Mouse (Mus musculus): Measurements from ENCODE around the gene Arg1. TPM values are rescaled to one million over a fixed set of nuclear protein-coding genes. Genes with fewer than 3 reads are reported as not detected.
A peak's percentile ranks its signal among the peaks of the same experiment; 100 is the strongest.

The Arg1 gene
- polyA plus RNA-seq, 1 experiment from 2014 or later: 8.4 TPM

GRCm38 (mm10) chr10:24950223-24950622, 22.9 kb upstream of the Arg1 start:
- ATAC-seq (no peak), DNase-seq (ENCODE audit: low spot score) (peak; percentile 43)
- Histone ChIP-seq H3K36me3 (ENCODE audit: insufficient read depth, low read length) (no peaks in the 10 kb centered on the region), H3K27ac (ENCODE audit: low read length) (no peak overlapping the region), H3K4me1 (ENCODE audit: insufficient read depth, low read depth, low read length) (no peaks in the 10 kb centered on the region), H3K27me3 (replicated peaks; ENCODE audit: insufficient read depth, low read length) (no peaks in the 10 kb centered on the region), H3K9ac (replicated peaks; ENCODE audit: low read depth) (no peak overlapping the region), H3K4me2 (replicated peaks; ENCODE audit: low read depth, low read length) (no peak overlapping the region), H3K4me3 (ENCODE audit: low read depth, low read length) (no peak overlapping the region), H3K9me3 (ENCODE audit: low read length) (no peaks in the 10 kb centered on the region)
- TF ChIP-seq EP300 (IDR thresholded peaks at IDR 0.05) (no peak), CTCF (IDR thresholded peaks at IDR 0.05) (no peak)
- WGBS: 58% methylated on average over 4 of the region's 4 CpGs

GRCm38 (mm10) chr10:24948278-24948677, 21.0 kb upstream of the Arg1 start:
- DNase-seq (ENCODE audit: low spot score) (peak; percentile 90), ATAC-seq (peak; percentile 93)
- Histone ChIP-seq H3K4me2 (replicated peaks; ENCODE audit: low read depth, low read length) (no peak overlapping the region), H3K27me3 (replicated peaks; ENCODE audit: insufficient read depth, low read length) (no peaks in the 10 kb centered on the region), H3K4me3 (ENCODE audit: low read depth, low read length) (no peak overlapping the region), H3K27ac (ENCODE audit: low read length) (peak overlapping the region; percentile 47), H3K36me3 (ENCODE audit: insufficient read depth, low read length) (no peaks in the 10 kb centered on the region), H3K9ac (replicated peaks; ENCODE audit: low read depth) (no peak overlapping the region), H3K9me3 (ENCODE audit: low read length) (no peaks in the 10 kb centered on the region), H3K4me1 (ENCODE audit: insufficient read depth, low read depth, low read length) (no peaks in the 10 kb centered on the region)
- WGBS: 32% methylated on average over 8 of the region's 8 CpGs
- peak; percentile 69 for TF ChIP-seq EP300 (IDR thresholded peaks at IDR 0.05)
- no peak for TF ChIP-seq CTCF (IDR thresholded peaks at IDR 0.05)

DNA sequence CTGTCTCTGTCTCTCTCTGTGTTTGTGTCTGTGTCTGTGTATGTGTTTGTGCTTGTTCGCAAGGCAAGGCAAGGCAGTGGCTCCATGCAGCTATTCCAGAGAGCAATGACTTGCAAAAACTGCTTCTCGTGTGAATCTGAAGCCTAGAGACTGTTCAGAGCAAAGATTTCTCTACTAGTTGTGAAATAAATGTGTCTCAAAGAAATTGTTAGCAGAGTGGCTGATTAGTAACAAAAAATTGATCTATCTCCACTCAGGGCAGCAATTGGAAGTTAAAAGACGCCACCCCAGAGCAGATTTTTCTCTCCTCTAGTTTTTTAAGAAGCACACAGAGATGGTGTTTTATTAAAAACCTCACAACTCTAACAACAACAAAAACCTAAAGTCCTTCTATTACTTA, 20.6 kb upstream of the Arg1 start:
- 63% methylated on average over 3 of the region's 3 CpGs for WGBS
- no peak for TF ChIP-seq CTCF (IDR thresholded peaks at IDR 0.05)
- TF ChIP-seq EP300 (IDR thresholded peaks at IDR 0.05): no peak
- DNase-seq (ENCODE audit: low spot score) (no peak), ATAC-seq (no peak)
- no peaks in the 10 kb centered on the region for H3K9me3 ChIP-seq (ENCODE audit: low read length)
- no peaks in the 10 kb centered on the region for H3K27me3 ChIP-seq (replicated peaks; ENCODE audit: insufficient read depth, low read length)
- no peaks in the 10 kb centered on the region for H3K4me1 ChIP-seq (ENCODE audit: insufficient read depth, low read depth, low read length)
- H3K27ac ChIP-seq (ENCODE audit: low read length): peak overlapping the region; percentile 47
- H3K4me2 ChIP-seq (replicated peaks; ENCODE audit: low read depth, low read length): no peak overlapping the region
- H3K9ac ChIP-seq (replicated peaks; ENCODE audit: low read depth): no peak overlapping the region
- no peaks in the 10 kb centered on the region for H3K36me3 ChIP-seq (ENCODE audit: insufficient read depth, low read length)
- no peak overlapping the region for H3K4me3 ChIP-seq (ENCODE audit: low read depth, low read length)

GRCm38 (mm10) chr10:24930143-24930542, 2.9 kb upstream of the Arg1 start:
- DNase-seq (ENCODE audit: low spot score): peak; percentile 64
- Histone ChIP-seq H3K4me3 (ENCODE audit: low read depth, low read length) (no peak overlapping the region), H3K9ac (replicated peaks; ENCODE audit: low read depth) (no peak overlapping the region), H3K36me3 (ENCODE audit: insufficient read depth, low read length) (no peaks in the 10 kb centered on the region), H3K4me1 (ENCODE audit: insufficient read depth, low read depth, low read length) (peaks cover 8% of the 10 kb centered on the region; the same call in 1 of the 2 replicates), H3K4me2 (replicated peaks; ENCODE audit: low read depth, low read length) (no peak overlapping the region), H3K27me3 (replicated peaks; ENCODE audit: insufficient read depth, low read length) (no peaks in the 10 kb centered on the region), H3K9me3 (ENCODE audit: low read length) (no peaks in the 10 kb centered on the region), H3K27ac (ENCODE audit: low read length) (peak overlapping the region; percentile 52; the same call in 1 of the 2 replicates)
- TF ChIP-seq CTCF (IDR thresholded peaks at IDR 0.05) (no peak), EP300 (IDR thresholded peaks at IDR 0.05) (peak; percentile 45; the same call in 1 of the 2 replicates)
- peak; percentile 77 for ATAC-seq
- WGBS: 40% methylated on average over 6 of the region's 6 CpGs

- 2% methylated on average over 12 of the region's 12 CpGs for WGBS
- no peak overlapping the region for H3K4me3 ChIP-seq (ENCODE audit: low read depth, low read length)
- no peak overlapping the region for H3K27ac ChIP-seq (ENCODE audit: low read length)
- H3K4me2 ChIP-seq (replicated peaks; ENCODE audit: low read depth, low read length): peak overlapping the region; percentile 28
- DNase-seq (ENCODE audit: low spot score): peak; percentile 39
- no peaks in the 10 kb centered on the region for H3K27me3 ChIP-seq (replicated peaks; ENCODE audit: insufficient read depth, low read length)
- TF ChIP-seq EP300 (IDR thresholded peaks at IDR 0.05) (no peak), CTCF (IDR thresholded peaks at IDR 0.05) (no peak)
- H3K36me3 ChIP-seq (ENCODE audit: insufficient read depth, low read length): no peaks in the 10 kb centered on the region
- H3K9me3 ChIP-seq (ENCODE audit: low read length): no peaks in the 10 kb centered on the region
- no peak overlapping the region for H3K9ac ChIP-seq (replicated peaks; ENCODE audit: low read depth)
- peaks cover 8% of the 10 kb centered on the region; the same call in 1 of the 2 replicates for H3K4me1 ChIP-seq (ENCODE audit: insufficient read depth, low read depth, low read length)
- ATAC-seq: no peak
Measured at GRCm38 (mm10) chr10:24928072-24928471, 788 bp upstream of the Arg1 start.

GRCm38 (mm10) chr10:24926380-24926779, 904 bp downstream of the Arg1 start:
- no peak for TF ChIP-seq CTCF (IDR thresholded peaks at IDR 0.05)
- no peak for TF ChIP-seq EP300 (IDR thresholded peaks at IDR 0.05)
- H3K27ac ChIP-seq (ENCODE audit: low read length): no peak overlapping the region
- no peaks in the 10 kb centered on the region for H3K9me3 ChIP-seq (ENCODE audit: low read length)
- no peaks in the 10 kb centered on the region for H3K36me3 ChIP-seq (ENCODE audit: insufficient read depth, low read length)
- no peaks in the 10 kb centered on the region for H3K27me3 ChIP-seq (replicated peaks; ENCODE audit: insufficient read depth, low read length)
- H3K4me1 ChIP-seq (ENCODE audit: insufficient read depth, low read depth, low read length): peaks cover 8% of the 10 kb centered on the region; the same call in 1 of the 2 replicates
- WGBS: 42% methylated on average over 10 of the region's 10 CpGs
- no peak overlapping the region for H3K4me2 ChIP-seq (replicated peaks; ENCODE audit: low read depth, low read length)
- H3K4me3 ChIP-seq (ENCODE audit: low read depth, low read length): no peak overlapping the region
- ATAC-seq (no peak), DNase-seq (ENCODE audit: low spot score) (no peak)
- no peak overlapping the region for H3K9ac ChIP-seq (replicated peaks; ENCODE audit: low read depth)

- H3K4me3 ChIP-seq (ENCODE audit: low read depth, low read length): no peak overlapping the region
- no peaks in the 10 kb centered on the region for H3K27me3 ChIP-seq (replicated peaks; ENCODE audit: insufficient read depth, low read length)
- WGBS: 53% methylated on average over 3 of the region's 3 CpGs
- H3K9me3 ChIP-seq (ENCODE audit: low read length): no peaks in the 10 kb centered on the region
- ATAC-seq: no peak
- DNase-seq (ENCODE audit: low spot score): no peak
- H3K9ac ChIP-seq (replicated peaks; ENCODE audit: low read depth): no peak overlapping the region
- no peak overlapping the region for H3K27ac ChIP-seq (ENCODE audit: low read length)
- no peak overlapping the region for H3K4me2 ChIP-seq (replicated peaks; ENCODE audit: low read depth, low read length)
- peaks cover 8% of the 10 kb centered on the region; the same call in 1 of the 2 replicates for H3K4me1 ChIP-seq (ENCODE audit: insufficient read depth, low read depth, low read length)
- H3K36me3 ChIP-seq (ENCODE audit: insufficient read depth, low read length): no peaks in the 10 kb centered on the region
- no peak for TF ChIP-seq EP300 (IDR thresholded peaks at IDR 0.05)
- TF ChIP-seq CTCF (IDR thresholded peaks at IDR 0.05): no peak
Measured at GRCm38 (mm10) chr10:24924296-24924695, 3.0 kb downstream of the Arg1 start.
